ENCODE assay signal across 8 mouse cellular contexts in genomic region chr10:90081630-90082029, GRCm38 (mm10).
A peak's percentile ranks its signal among the peaks of the same experiment; 100 is the strongest.
DNase-seq lines count a peak whose midpoint lies in the region; ATAC-seq lines count a peak whose summit lies in the region.

No protein-coding gene starts in this region.

- peak; percentile 43; the same call in 1 of the 2 replicates for ATAC-seq in cerebellum, adult (ENCODE audit: insufficient number of reproducible peaks, low FRiP score, low TSS enrichment)
- ATAC-seq in erythroblast, adult 5-6 weeks (replicated peaks; ENCODE audit: low FRiP score, poor library complexity, severe bottlenecking): no peak

- no peak for DNase-seq in cerebellum, adult 11 months
- peak; percentile 5 for DNase-seq in kidney, postnatal 14 days
- DNase-seq in kidney, adult 18-20 months: no peak
- DNase-seq in MEL-GATA-1-ER (ENCODE audit: extremely low read depth, low read depth): peak; percentile 30
- peak; percentile 34 for DNase-seq in forelimb bud, embryonic 11.5 days (ENCODE audit: low read depth, low spot score)
- DNase-seq in gastrocnemius, postnatal 10 days: no peak

Comparison
In these comparisons a context has a peak if more than half of its experiments do, and no peak if none do; other contexts are left out.
1. DNase-seq: peak in kidney, postnatal 14 days (single experiment), MEL-GATA-1-ER (single experiment) and forelimb bud, embryonic 11.5 days (single experiment); none in cerebellum, adult 11 months (single experiment), kidney, adult 18-20 months (single experiment) and gastrocnemius, postnatal 10 days (single experiment).